Mouse (Mus musculus) intestine, postnatal 0 days (tissue): ENCODE results near the gene Col8a2. TPM values are rescaled to one million over a fixed set of nuclear protein-coding genes. Genes with fewer than 3 reads are reported as not detected.
A peak's percentile ranks its signal among the peaks of the same experiment; 100 is the strongest.

Experiments used
- ATAC-seq: fragments of 200-750 bp; cut with Nextera tagmentation; 2 replicates; pipeline ENCODE4 v1.8.0; 2017; ENCODE audit warnings: mild to moderate bottlenecking, moderate TSS enrichment, moderate library complexity
- H3K27ac ChIP-seq: fragments of 300-500 bp; sonication (generic); 2 replicates; pipeline ENCODE4 v1.5.1; 2014; ENCODE audit warnings: mild to moderate bottlenecking, low read depth, low read length, moderate library complexity
- H3K27me3 ChIP-seq: fragments of 300-500 bp; sonication (generic); replicated peaks from 2 replicates; pipeline ENCODE4 v1.6.1; 2014; ENCODE audit warnings: low read length, mixed read lengths; ENCODE audit not compliant: control insufficient read depth, insufficient read depth
- H3K36me3 ChIP-seq: fragments of 300-500 bp; sonication (generic); 2 replicates; pipeline ENCODE4 v1.6.1; 2014; ENCODE audit warnings: mild to moderate bottlenecking, moderate library complexity; ENCODE audit not compliant: control insufficient read depth, insufficient read depth
- H3K4me1 ChIP-seq: fragments of 300-500 bp; sonication (generic); replicated peaks from 2 replicates; pipeline ENCODE4 v1.6.1; 2014; ENCODE audit warnings: antibody characterized with exemption, low read length, mixed read lengths; ENCODE audit not compliant: control insufficient read depth, insufficient read depth
- H3K4me2 ChIP-seq: fragments of 300-500 bp; sonication (generic); replicated peaks from 2 replicates; pipeline ENCODE4 v1.6.1; 2014; ENCODE audit warnings: low read depth, mild to moderate bottlenecking, moderate library complexity
- H3K4me3 ChIP-seq: fragments of 300-500 bp; sonication (generic); 2 replicates; pipeline ENCODE4 v1.5.1; 2014; ENCODE audit warnings: low read depth, low read length
- H3K9ac ChIP-seq: fragments of 300-500 bp; sonication (generic); 2 replicates; pipeline ENCODE4 v1.6.1; 2014; ENCODE audit warnings: mild to moderate bottlenecking, low read depth, low read length
- H3K9me3 ChIP-seq: fragments of 300-500 bp; sonication (generic); 2 replicates; pipeline ENCODE4 v1.6.1; 2016; ENCODE audit warnings: mixed run types; ENCODE audit not compliant: control insufficient read depth
- CTCF ChIP-seq: sonication (generic); IDR thresholded peaks from 2 replicates; pipeline ENCODE4 v1.5.1; 2016; ENCODE audit warnings: low read depth, mild to moderate bottlenecking, control low read depth, antibody characterized with exemption, moderate library complexity
- WGBS: fragments of 180-500 bp; shearing (Covaris S2); extraction: QIAGEN DNeasy Blood & Tissue Kit; methylation state at CpG from one replicate; pipeline ENCODE4 v1.1.7; 2014; 5-methylcytosine and 5-hydroxymethylcytosine counted together
- polyA plus RNA-seq: library from polyadenylated mRNA; unstranded; fragments of >200 nt; fragmentation: Nextera tagmentation; extraction: Ambion mirVana; gene quantifications from 2 replicates; pipeline ENCODE4 v1.2.1, GENCODE M21; 2015

Col8a2 gene
- polyA plus RNA-seq, 1 experiment from 2014 or later: 2.2 TPM

- no peak overlapping the region for H3K4me2 ChIP-seq
- 69% methylated on average over 9 of the region's 9 CpGs for WGBS
- H3K27me3 ChIP-seq: peaks cover 24% of the 10 kb centered on the region
- H3K36me3 ChIP-seq: no peaks in the 10 kb centered on the region
- no peak for TF ChIP-seq CTCF
- no peaks in the 10 kb centered on the region for H3K9me3 ChIP-seq
- no peak overlapping the region for H3K9ac ChIP-seq
- no peak for ATAC-seq
- no peaks in the 10 kb centered on the region; the same call in 1 of the 2 replicates for H3K4me1 ChIP-seq
- H3K27ac ChIP-seq: no peak overlapping the region
- no peak overlapping the region for H3K4me3 ChIP-seq
Observed at GRCm38 (mm10) chr4:126281706-126282105, 4.9 kb upstream of the Col8a2 start.

GRCm38 (mm10) chr4:126283582-126283981 lies 3.0 kb upstream of the Col8a2 start:
- Histone ChIP-seq H3K27ac (no peak overlapping the region), H3K4me2 (no peak overlapping the region), H3K9ac (no peak overlapping the region), H3K36me3 (no peaks in the 10 kb centered on the region), H3K27me3 (peaks cover 39% of the 10 kb centered on the region), H3K4me3 (no peak overlapping the region), H3K4me1 (no peaks in the 10 kb centered on the region; the same call in 1 of the 2 replicates), H3K9me3 (no peaks in the 10 kb centered on the region)
- no peak for ATAC-seq
- TF ChIP-seq CTCF: no peak
- WGBS: 74% methylated on average over 8 of the region's 8 CpGs

- H3K4me3 ChIP-seq: no peak overlapping the region
Observed at GRCm38 (mm10) chr4:126287302-126287995, 856 bp downstream of the Col8a2 start.

GRCm38 (mm10) chr4:126288085-126288666 lies 1.6 kb downstream of the Col8a2 start:
- WGBS: 41% methylated on average over 17 of the region's 17 CpGs
- no peak overlapping the region for H3K27ac ChIP-seq
- H3K9ac ChIP-seq: no peak overlapping the region
- 0 out of 2 replicates have a peak overlapping the region, but pooled peaks have one; percentile 21 for H3K4me2 ChIP-seq
- H3K4me3 ChIP-seq: no peak overlapping the region
- TF ChIP-seq CTCF: no peak
- no peaks in the 10 kb centered on the region; the same call in 1 of the 2 replicates for H3K4me1 ChIP-seq
- no peaks in the 10 kb centered on the region for H3K36me3 ChIP-seq
- peaks cover 47% of the 10 kb centered on the region for H3K27me3 ChIP-seq
- no peak for ATAC-seq
- no peaks in the 10 kb centered on the region for H3K9me3 ChIP-seq

More at GRCm38 (mm10) chr4:126287302-126287995, 856 bp downstream of the Col8a2 start:
- Histone ChIP-seq H3K9me3 (no peaks in the 10 kb centered on the region), H3K27me3 (peaks cover 47% of the 10 kb centered on the region), H3K27ac (no peak overlapping the region), H3K4me2 (no peak overlapping the region), H3K36me3 (no peaks in the 10 kb centered on the region), H3K4me1 (no peaks in the 10 kb centered on the region; the same call in 1 of the 2 replicates), H3K9ac (no peak overlapping the region)
- WGBS: 28% methylated on average over 11 of the region's 11 CpGs
- TF ChIP-seq CTCF: no peak
- no peak for ATAC-seq

- H3K27me3 ChIP-seq: peaks cover 34% of the 10 kb centered on the region
- TF ChIP-seq CTCF: no peak
- H3K27ac ChIP-seq: no peak overlapping the region
- H3K36me3 ChIP-seq: no peaks in the 10 kb centered on the region
- no peak overlapping the region for H3K9ac ChIP-seq
- no peak for ATAC-seq
- WGBS: 82% methylated on average over 8 of the region's 8 CpGs
- H3K4me2 ChIP-seq: no peak overlapping the region
- no peaks in the 10 kb centered on the region for H3K9me3 ChIP-seq
- H3K4me1 ChIP-seq: no peaks in the 10 kb centered on the region; the same call in 1 of the 2 replicates
- no peak overlapping the region for H3K4me3 ChIP-seq
Observed at GRCm38 (mm10) chr4:126290314-126290713, 3.7 kb downstream of the Col8a2 start.

GRCm38 (mm10) chr4:126291196-126291595 lies 4.6 kb downstream of the Col8a2 start:
- no peak for TF ChIP-seq CTCF
- H3K4me3 ChIP-seq: no peak overlapping the region
- H3K4me2 ChIP-seq: no peak overlapping the region
- no peaks in the 10 kb centered on the region; the same call in 1 of the 2 replicates for H3K4me1 ChIP-seq
- H3K9me3 ChIP-seq: no peaks in the 10 kb centered on the region
- H3K27ac ChIP-seq: no peak overlapping the region
- peaks cover 27% of the 10 kb centered on the region for H3K27me3 ChIP-seq
- H3K36me3 ChIP-seq: no peaks in the 10 kb centered on the region
- H3K9ac ChIP-seq: no peak overlapping the region
- no peak for ATAC-seq
- 23% methylated on average over 13 of the region's 13 CpGs for WGBS
